Mouse (Mus musculus) kidney, postnatal 4 days (tissue): ENCODE measurements at regions not wholly inside any gene's neighbourhood (a gene's known extent, or its start where the extent isn't known, plus 50 kb on each side); places are given as distances from the start of the nearest gene placed in this dataset.
A peak's percentile ranks its signal among the peaks of the same experiment; 100 is the strongest.
"Not testable (repeated sequence)": the region's sequence is repeated elsewhere in the genome, so short reads cannot be mapped to it uniquely, and the experiment has no call there.

Experiments
- DNase-seq, 2 experiments: peaks; one replicate each; pipeline ENCODE4 v3.0.0; 2021; ENCODE audit warnings: mixed read lengths in 2 of 2

GRCm38 (mm10) chr1:18058211-18058971, 87.3 kb downstream of the Crisp4 start:
- DNase-seq = peak; percentile 8 to 16

GRCm38 (mm10) chr1:18057646-18058210, 88.0 kb downstream of the Crisp4 start:
- no peak for DNase-seq

- not testable (repeated sequence) for DNase-seq
These were observed 88.7 kb downstream of the Crisp4 start for GRCm38 (mm10) chr1:18057003-18057402.

GRCm38 (mm10) chr1:18030226-18030625, 115.5 kb downstream of the Crisp4 start:
- no peak for DNase-seq

GRCm38 (mm10) chr1:18012941-18013340, 132.8 kb downstream of the Crisp4 start:
- not testable (repeated sequence) for DNase-seq

- peak; percentile 5 to 9 for DNase-seq
These were observed 165.1 kb downstream of the Crisp4 start for GRCm38 (mm10) chr1:17980604-17981003.

- DNase-seq = no peak
These were observed 167.6 kb downstream of the Crisp4 start for GRCm38 (mm10) chr1:17978086-17978485.

- DNase-seq = peak in 1 of 2 experiments; percentile 5
These were observed 188.8 kb downstream of the Crisp4 start for GRCm38 (mm10) chr1:17956881-17957280.

GRCm38 (mm10) chr1:17932108-17932810, 213.4 kb downstream of the Crisp4 start:
- not testable (repeated sequence) for DNase-seq
